Mouse (Mus musculus): ENCODE measurements at regions not wholly inside any gene's neighbourhood (a gene's known extent, or its start where the extent isn't known, plus 50 kb on each side); places are given as distances from the start of the nearest gene placed in this dataset.

DNA sequence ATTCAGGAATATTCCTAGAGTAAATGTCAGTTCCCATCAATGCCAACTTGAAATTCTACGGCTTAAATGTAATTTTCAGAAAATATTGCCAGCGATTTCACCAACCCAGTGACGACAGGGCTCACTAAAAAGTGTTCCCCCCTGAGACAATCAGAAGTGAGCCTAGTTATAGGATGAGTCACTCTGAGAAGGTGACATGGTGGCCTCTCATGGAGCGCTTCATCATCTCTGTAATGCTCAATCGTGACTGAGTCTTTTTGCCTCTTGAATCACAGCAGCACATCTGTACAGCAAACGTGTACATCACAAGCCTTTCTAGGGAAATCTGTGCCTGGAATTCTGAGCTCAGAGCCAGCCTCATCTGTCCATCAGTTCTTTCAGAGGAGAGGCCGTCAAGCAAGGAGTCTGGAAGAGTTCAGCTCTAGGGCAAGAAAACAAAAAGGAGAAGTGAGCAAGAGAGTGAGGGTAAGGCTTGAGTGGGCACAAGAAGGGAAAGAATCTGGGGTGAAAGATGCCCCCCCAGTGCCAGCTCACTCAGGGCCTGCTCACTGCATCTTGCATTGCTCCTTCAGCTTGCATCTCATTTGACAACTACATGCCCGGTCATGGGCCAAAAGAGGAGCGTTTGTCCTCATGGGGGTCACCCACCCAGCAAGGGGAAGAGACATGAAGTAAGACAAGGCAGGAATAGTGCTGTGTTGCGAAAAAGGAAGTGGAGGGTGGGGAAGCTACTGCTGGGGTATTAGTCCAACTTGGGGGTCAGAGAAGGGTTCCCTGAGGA lies 119.7 kb downstream of the Gm826 start:
- DNase-seq (ENCODE audit: low spot score) (no peak), ATAC-seq (replicated peaks; ENCODE audit: insufficient number of reproducible peaks, low FRiP score, low TSS enrichment, low read depth) (no peak)
- Histone ChIP-seq H3K27ac (replicated peaks; ENCODE audit: low read depth, low read length) (no peak overlapping the region), H3K36me3 (replicated peaks; ENCODE audit: control insufficient read depth, insufficient read depth, low read depth, low read length) (no peaks in the 10 kb centered on the region), H3K9me3 (replicated peaks; ENCODE audit: control insufficient read depth, low read length) (no peaks in the 10 kb centered on the region), H3K27me3 (ENCODE audit: control insufficient read depth, insufficient read depth, low read length) (no peaks in the 10 kb centered on the region), H3K4me3 (ENCODE audit: low read depth, low read length) (no peak overlapping the region), H3K9ac (replicated peaks; ENCODE audit: low read length) (no peak overlapping the region), H3K4me2 (ENCODE audit: low read depth, low read length) (no peak overlapping the region), H3K4me1 (ENCODE audit: control insufficient read depth, insufficient read depth, low read length) (no peaks in the 10 kb centered on the region)
- WGBS, result 79% methylated on average over 10 of the region's 10 CpGs

- Histone ChIP-seq H3K36me3 (replicated peaks; ENCODE audit: control insufficient read depth, insufficient read depth, low read depth, low read length) (no peaks in the 10 kb centered on the region), H3K9ac (replicated peaks; ENCODE audit: low read length) (no peak overlapping the region), H3K27ac (replicated peaks; ENCODE audit: low read depth, low read length) (no peak overlapping the region), H3K4me1 (ENCODE audit: control insufficient read depth, insufficient read depth, low read length) (no peaks in the 10 kb centered on the region), H3K4me3 (ENCODE audit: low read depth, low read length) (no peak overlapping the region), H3K9me3 (replicated peaks; ENCODE audit: control insufficient read depth, low read length) (no peaks in the 10 kb centered on the region), H3K4me2 (ENCODE audit: low read depth, low read length) (no peak overlapping the region), H3K27me3 (ENCODE audit: control insufficient read depth, insufficient read depth, low read length) (no peaks in the 10 kb centered on the region)
- DNase-seq (ENCODE audit: low spot score) (no peak), ATAC-seq (replicated peaks; ENCODE audit: insufficient number of reproducible peaks, low FRiP score, low TSS enrichment, low read depth) (no peak)
- 68% methylated on average over 3 of the region's 3 CpGs for WGBS
Measured at GRCm38 (mm10) chr2:160210507-160210906, 123.5 kb downstream of the Gm826 start.

DNA sequence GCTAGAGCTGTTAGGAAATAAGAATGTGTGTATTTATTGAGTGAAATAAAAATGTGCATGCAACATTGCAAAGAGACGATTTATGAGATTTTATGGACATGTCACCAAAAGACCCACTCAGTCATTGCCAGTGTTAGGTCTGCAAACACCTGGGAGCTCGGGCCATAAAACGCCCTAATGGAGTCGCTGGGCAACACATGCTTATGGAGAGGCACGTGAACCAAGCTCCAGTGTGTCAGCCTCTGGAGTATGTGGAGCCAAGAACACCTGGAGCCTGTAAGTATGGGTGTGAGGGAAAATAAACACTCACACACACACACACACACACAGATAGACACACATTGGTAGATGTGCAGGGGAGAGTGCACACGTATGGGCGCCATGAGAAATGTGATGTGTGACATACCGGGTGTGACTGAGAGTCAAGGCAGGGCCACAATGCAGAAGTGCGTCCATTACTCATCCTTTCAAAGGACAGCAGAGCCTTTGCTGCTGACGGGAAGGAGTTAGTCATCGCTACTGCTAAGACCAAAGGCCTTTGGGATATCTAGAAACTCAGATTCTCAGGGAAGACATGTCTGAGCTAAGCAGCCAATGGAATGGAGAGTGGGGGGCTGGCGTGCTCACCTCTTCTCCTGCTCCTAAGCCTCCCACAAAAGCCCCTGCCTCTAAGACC lies 124.2 kb downstream of the Gm826 start:
- H3K4me2 ChIP-seq (ENCODE audit: low read depth, low read length), result no peak overlapping the region
- no peak overlapping the region for H3K4me3 ChIP-seq (ENCODE audit: low read depth, low read length)
- no peaks in the 10 kb centered on the region for H3K4me1 ChIP-seq (ENCODE audit: control insufficient read depth, insufficient read depth, low read length)
- no peaks in the 10 kb centered on the region for H3K9me3 ChIP-seq (replicated peaks; ENCODE audit: control insufficient read depth, low read length)
- no peaks in the 10 kb centered on the region for H3K27me3 ChIP-seq (ENCODE audit: control insufficient read depth, insufficient read depth, low read length)
- WGBS, result 87% methylated on average over 12 of the region's 12 CpGs
- H3K27ac ChIP-seq (replicated peaks; ENCODE audit: low read depth, low read length), result no peak overlapping the region
- no peak overlapping the region for H3K9ac ChIP-seq (replicated peaks; ENCODE audit: low read length)
- ATAC-seq (replicated peaks; ENCODE audit: insufficient number of reproducible peaks, low FRiP score, low TSS enrichment, low read depth), result no peak
- H3K36me3 ChIP-seq (replicated peaks; ENCODE audit: control insufficient read depth, insufficient read depth, low read depth, low read length), result no peaks in the 10 kb centered on the region
- no peak for DNase-seq (ENCODE audit: low spot score)

DNA sequence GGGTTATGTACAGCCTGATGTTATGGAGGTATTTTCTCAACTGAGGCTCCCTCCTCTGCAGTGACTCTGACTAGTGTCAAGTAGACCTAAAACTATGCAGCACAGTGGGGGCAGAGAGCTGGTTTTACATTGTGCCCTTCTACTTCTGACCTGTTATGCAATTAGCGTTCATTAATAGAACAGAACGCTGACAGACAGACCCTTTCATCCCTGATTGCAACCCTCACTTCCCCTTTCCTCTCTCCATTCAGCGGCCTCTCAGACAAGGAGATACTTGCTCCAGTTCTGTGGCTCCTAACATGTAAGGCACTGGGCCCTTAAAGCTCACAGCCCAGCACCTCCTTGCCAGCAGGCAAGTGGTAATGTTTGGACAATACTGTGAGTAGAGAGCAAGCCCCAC lies 125.7 kb downstream of the Gm826 start:
- WGBS, result 62% methylated on average over 3 of the region's 3 CpGs

DNA sequence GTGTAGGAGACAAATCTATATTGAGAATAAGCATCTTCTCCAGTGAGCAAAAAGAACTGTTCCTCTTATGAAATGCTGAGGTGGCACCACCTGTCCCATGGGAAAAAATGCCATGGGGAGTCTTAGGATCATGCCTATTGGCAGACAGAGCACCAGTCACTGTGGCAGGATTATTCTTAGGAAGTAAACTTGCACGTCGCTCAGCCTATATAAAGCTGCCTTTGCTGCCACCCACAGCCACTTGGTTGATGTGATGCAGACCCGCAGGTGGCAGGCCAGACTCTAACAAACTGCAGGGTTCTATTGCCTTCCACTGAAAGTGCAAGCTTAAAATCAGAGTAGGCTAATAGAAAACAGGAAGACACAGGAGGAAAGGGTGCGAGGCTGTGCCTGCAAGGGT lies 126.7 kb downstream of the Gm826 start:
- 59% methylated on average over 4 of the region's 4 CpGs for WGBS
- no peaks in the 10 kb centered on the region for H3K36me3 ChIP-seq (replicated peaks; ENCODE audit: control insufficient read depth, insufficient read depth, low read depth, low read length)
- H3K27me3 ChIP-seq (ENCODE audit: control insufficient read depth, insufficient read depth, low read length), result no peaks in the 10 kb centered on the region
- no peak overlapping the region for H3K9ac ChIP-seq (replicated peaks; ENCODE audit: low read length)
- ATAC-seq (replicated peaks; ENCODE audit: insufficient number of reproducible peaks, low FRiP score, low TSS enrichment, low read depth), result no peak
- no peaks in the 10 kb centered on the region for H3K4me1 ChIP-seq (ENCODE audit: control insufficient read depth, insufficient read depth, low read length)
- H3K27ac ChIP-seq (replicated peaks; ENCODE audit: low read depth, low read length), result no peak overlapping the region
- H3K4me2 ChIP-seq (ENCODE audit: low read depth, low read length), result no peak overlapping the region
- no peak overlapping the region for H3K4me3 ChIP-seq (ENCODE audit: low read depth, low read length)
- no peaks in the 10 kb centered on the region for H3K9me3 ChIP-seq (replicated peaks; ENCODE audit: control insufficient read depth, low read length)
- no peak for DNase-seq (ENCODE audit: low spot score)

More for the DNA sequence above, 125.7 kb downstream of the Gm826 start:
- DNase-seq (ENCODE audit: low spot score) (no peak), ATAC-seq (replicated peaks; ENCODE audit: insufficient number of reproducible peaks, low FRiP score, low TSS enrichment, low read depth) (no peak)
- Histone ChIP-seq H3K36me3 (replicated peaks; ENCODE audit: control insufficient read depth, insufficient read depth, low read depth, low read length) (no peaks in the 10 kb centered on the region), H3K4me3 (ENCODE audit: low read depth, low read length) (no peak overlapping the region), H3K4me2 (ENCODE audit: low read depth, low read length) (no peak overlapping the region), H3K9me3 (replicated peaks; ENCODE audit: control insufficient read depth, low read length) (no peaks in the 10 kb centered on the region), H3K27ac (replicated peaks; ENCODE audit: low read depth, low read length) (no peak overlapping the region), H3K9ac (replicated peaks; ENCODE audit: low read length) (no peak overlapping the region), H3K27me3 (ENCODE audit: control insufficient read depth, insufficient read depth, low read length) (no peaks in the 10 kb centered on the region), H3K4me1 (ENCODE audit: control insufficient read depth, insufficient read depth, low read length) (no peaks in the 10 kb centered on the region)

DNA sequence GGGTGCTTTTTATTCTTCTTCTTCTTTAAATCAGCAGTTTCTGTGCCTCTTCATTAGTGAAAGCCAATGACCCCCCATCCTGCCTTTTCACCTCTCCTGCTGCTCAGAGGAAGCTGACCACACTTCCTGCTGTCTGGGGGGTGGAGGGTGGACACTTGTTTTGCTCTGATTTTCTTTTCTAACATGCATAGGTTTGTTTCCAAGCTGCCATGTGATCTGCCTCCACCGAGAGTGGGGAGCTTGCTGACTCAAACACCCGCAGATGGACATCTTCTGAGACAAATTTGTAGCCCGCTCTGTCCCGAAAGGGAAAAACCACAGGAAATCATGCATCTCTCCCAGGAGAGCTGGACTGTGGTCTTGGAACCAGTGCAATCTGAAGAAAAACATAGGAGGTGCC lies 141.3 kb downstream of the Gm826 start:
- Histone ChIP-seq H3K27ac (replicated peaks; ENCODE audit: low read depth, low read length) (no peak overlapping the region), H3K4me2 (ENCODE audit: low read depth, low read length) (no peak overlapping the region), H3K9me3 (replicated peaks; ENCODE audit: control insufficient read depth, low read length) (no peaks in the 10 kb centered on the region), H3K4me3 (ENCODE audit: low read depth, low read length) (no peak overlapping the region), H3K9ac (replicated peaks; ENCODE audit: low read length) (no peak overlapping the region), H3K27me3 (ENCODE audit: control insufficient read depth, insufficient read depth, low read length) (no peaks in the 10 kb centered on the region), H3K4me1 (ENCODE audit: control insufficient read depth, insufficient read depth, low read length) (no peaks in the 10 kb centered on the region), H3K36me3 (replicated peaks; ENCODE audit: control insufficient read depth, insufficient read depth, low read depth, low read length) (no peaks in the 10 kb centered on the region)
- no peak for ATAC-seq (replicated peaks; ENCODE audit: insufficient number of reproducible peaks, low FRiP score, low TSS enrichment, low read depth)
- no peak for DNase-seq (ENCODE audit: low spot score)
- WGBS, result 73% methylated on average over 4 of the region's 4 CpGs

- Histone ChIP-seq H3K36me3 (replicated peaks; ENCODE audit: control insufficient read depth, insufficient read depth, low read depth, low read length) (no peaks in the 10 kb centered on the region), H3K4me2 (ENCODE audit: low read depth, low read length) (no peak overlapping the region), H3K27ac (replicated peaks; ENCODE audit: low read depth, low read length) (no peak overlapping the region), H3K27me3 (ENCODE audit: control insufficient read depth, insufficient read depth, low read length) (no peaks in the 10 kb centered on the region), H3K4me1 (ENCODE audit: control insufficient read depth, insufficient read depth, low read length) (no peaks in the 10 kb centered on the region), H3K9ac (replicated peaks; ENCODE audit: low read length) (no peak overlapping the region), H3K9me3 (replicated peaks; ENCODE audit: control insufficient read depth, low read length) (no peaks in the 10 kb centered on the region), H3K4me3 (ENCODE audit: low read depth, low read length) (no peak overlapping the region)
- WGBS, result 78% methylated on average over 5 of the region's 5 CpGs
- ATAC-seq (replicated peaks; ENCODE audit: insufficient number of reproducible peaks, low FRiP score, low TSS enrichment, low read depth) (no peak), DNase-seq (ENCODE audit: low spot score) (no peak)
Measured at GRCm38 (mm10) chr2:160186106-160186505, 147.9 kb downstream of the Gm826 start.

DNA sequence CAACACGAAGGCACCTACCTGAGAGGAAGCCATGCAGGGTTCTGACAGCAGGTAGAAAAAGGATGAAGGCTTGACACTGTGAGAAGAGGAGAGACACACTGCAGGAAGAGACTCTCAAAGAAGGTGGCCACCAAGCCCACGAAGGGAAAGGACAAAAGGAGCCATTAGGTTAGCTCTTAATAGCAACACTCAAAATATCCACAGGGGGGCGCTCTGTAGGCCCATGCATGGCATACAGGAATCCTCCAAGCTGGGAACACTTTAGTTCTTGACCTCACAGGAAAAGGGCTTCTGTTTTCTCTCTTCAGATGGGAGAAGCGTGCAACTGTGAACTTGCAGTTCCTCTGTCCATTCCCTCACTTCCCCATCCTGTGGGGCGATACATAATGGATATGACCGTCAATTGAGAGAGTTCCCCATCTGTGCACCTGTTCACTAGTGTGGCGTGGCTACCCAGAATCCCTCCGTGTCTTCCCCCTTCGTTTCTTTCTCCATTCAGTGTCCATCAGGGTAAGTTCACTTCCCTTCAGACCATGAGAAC lies 162.9 kb downstream of the Gm826 start:
- Histone ChIP-seq H3K4me1 (ENCODE audit: control insufficient read depth, insufficient read depth, low read length) (no peaks in the 10 kb centered on the region), H3K36me3 (replicated peaks; ENCODE audit: control insufficient read depth, insufficient read depth, low read depth, low read length) (no peaks in the 10 kb centered on the region), H3K27ac (replicated peaks; ENCODE audit: low read depth, low read length) (no peak overlapping the region), H3K9me3 (replicated peaks; ENCODE audit: control insufficient read depth, low read length) (no peaks in the 10 kb centered on the region), H3K9ac (replicated peaks; ENCODE audit: low read length) (no peak overlapping the region), H3K27me3 (ENCODE audit: control insufficient read depth, insufficient read depth, low read length) (no peaks in the 10 kb centered on the region), H3K4me3 (ENCODE audit: low read depth, low read length) (no peak overlapping the region), H3K4me2 (ENCODE audit: low read depth, low read length) (no peak overlapping the region)
- ATAC-seq (replicated peaks; ENCODE audit: insufficient number of reproducible peaks, low FRiP score, low TSS enrichment, low read depth) (no peak), DNase-seq (ENCODE audit: low spot score) (no peak)
- WGBS, result 71% methylated on average over 9 of the region's 9 CpGs

Data from embryonic facial prominence, embryonic 11.5 days (tissue).